Comparison of ENCODE assay signal across 8 mouse cellular contexts in the genomic region with DNA sequence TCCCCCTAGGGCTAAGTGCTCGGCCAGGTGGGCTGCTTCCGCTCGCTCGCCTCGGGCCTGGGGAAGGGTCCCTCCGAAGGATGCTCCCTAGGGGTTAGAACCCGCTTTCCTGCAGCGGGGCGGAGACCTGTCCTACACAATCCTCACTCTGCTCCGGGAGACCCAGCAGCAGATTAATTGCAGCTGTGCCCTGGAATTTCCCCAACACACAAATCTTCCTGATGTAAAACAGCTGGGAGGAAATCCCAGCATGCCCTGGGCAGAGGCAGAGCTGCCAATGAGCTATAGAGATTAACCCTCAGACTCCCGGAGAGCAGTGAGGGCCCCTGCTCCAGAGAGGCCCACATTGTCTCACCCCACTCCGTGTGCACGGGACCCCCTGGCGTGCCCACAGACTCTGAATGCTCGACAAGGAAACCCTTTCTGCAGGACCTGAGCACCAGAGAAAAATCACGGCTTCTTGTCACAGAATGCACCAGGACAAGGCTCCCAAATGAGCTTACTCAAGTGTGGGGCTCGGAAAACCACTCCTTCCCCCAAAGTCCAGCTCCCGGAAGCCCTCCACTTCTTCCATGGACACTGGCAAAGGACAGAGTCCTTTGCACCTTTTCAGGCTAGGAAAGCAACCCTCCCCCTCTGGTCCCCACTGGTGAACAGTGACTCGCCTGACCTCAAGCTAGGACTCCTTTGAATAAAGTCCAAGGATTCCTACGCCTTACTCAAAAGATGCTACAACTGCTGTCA. TPM values are rescaled to one million over a fixed set of nuclear protein-coding genes. Genes with fewer than 3 reads are reported as not detected.
DNase-seq lines count a peak whose midpoint lies in the region; ATAC-seq and TF ChIP-seq lines count a peak whose summit lies in the region.

No protein-coding gene starts in this region.

- peak; percentile 8 for DNase-seq in T-cell, adult 2 months (ENCODE audit: low spot score)
- DNase-seq in embryo, embryonic 11 days, result peak; percentile 91
- peak; percentile 88 for DNase-seq in heart, adult 18-20 months
- DNase-seq in liver, postnatal 0 days, result peak; percentile 31
- DNase-seq in ovary, adult 18-20 months (ENCODE audit: low spot score), result peak; percentile 59
- no peak for DNase-seq in cerebellum, postnatal 4 days (ENCODE audit: low spot score in 2 of 2)
- DNase-seq in layer of hippocampus, adult 8-10 months (ENCODE audit: low spot score in 2 of 2), result no peak

- TF ChIP-seq EP300 in liver, postnatal 0 days (IDR thresholded peaks at IDR 0.05; ENCODE audit: low read depth), result no peak

- peak overlapping the region; percentile 50 for H3K9ac ChIP-seq in intestine, embryonic 16.5 days (ENCODE audit: low read depth, low read length)
- no peak overlapping the region for H3K9ac ChIP-seq in liver, postnatal 0 days (replicated peaks)

- peak overlapping the region; percentile 50 for H3K4me2 ChIP-seq in intestine, embryonic 16.5 days (ENCODE audit: low read depth, low read length)
- H3K4me2 ChIP-seq in liver, postnatal 0 days (ENCODE audit: low read depth, low read length), result peak overlapping the region; percentile 42

- peak; percentile 79 for ATAC-seq in intestine, embryonic 16.5 days
- ATAC-seq in liver, postnatal 0 days, result peak; percentile 22; the same call in 1 of the 2 replicates

- peaks cover 44% of the 10 kb centered on the region for H3K4me1 ChIP-seq in intestine, embryonic 16.5 days (ENCODE audit: control insufficient read depth, insufficient read depth, low read length)
- peaks cover 17% of the 10 kb centered on the region for H3K4me1 ChIP-seq in liver, postnatal 0 days (ENCODE audit: insufficient read depth)

- no peaks in the 10 kb centered on the region for H3K27me3 ChIP-seq in intestine, embryonic 16.5 days (replicated peaks; ENCODE audit: control insufficient read depth, insufficient read depth, low read length)
- H3K27me3 ChIP-seq in liver, postnatal 0 days (ENCODE audit: insufficient read depth, low read length), result no peaks in the 10 kb centered on the region

- no peaks in the 10 kb centered on the region for H3K36me3 ChIP-seq in intestine, embryonic 16.5 days (ENCODE audit: control insufficient read depth, insufficient read depth, low read length)
- no peaks in the 10 kb centered on the region for H3K36me3 ChIP-seq in liver, postnatal 0 days (replicated peaks; ENCODE audit: insufficient read depth, low read length)

- peak overlapping the region; percentile 88 for H3K27ac ChIP-seq in intestine, embryonic 16.5 days (ENCODE audit: low read length)
- peak overlapping the region; percentile 29; the same call in 1 of the 2 replicates for H3K27ac ChIP-seq in liver, postnatal 0 days (ENCODE audit: low read depth)

- 28% methylated on average over 20 of the region's 20 CpGs for WGBS in intestine, embryonic 16.5 days
- WGBS in liver, postnatal 0 days (ENCODE audit: insufficient replicate concordance), result 41% methylated on average over 20 of the region's 20 CpGs

- no peaks in the 10 kb centered on the region for H3K9me3 ChIP-seq in intestine, embryonic 16.5 days (ENCODE audit: control insufficient read depth, low read length)
- H3K9me3 ChIP-seq in liver, postnatal 0 days (ENCODE audit: low read length), result no peaks in the 10 kb centered on the region

- no peak for TF ChIP-seq CTCF in liver, postnatal 0 days (IDR thresholded peaks at IDR 0.05; ENCODE audit: low read depth)

- peak overlapping the region; percentile 33 for H3K4me3 ChIP-seq in intestine, embryonic 16.5 days (ENCODE audit: low read length)
- H3K4me3 ChIP-seq in liver, postnatal 0 days (ENCODE audit: low read depth, low read length), result no peak overlapping the region

RNA-seq across cellular contexts. Expression of a gene that starts 38.7 kb away (rescaled TPM):
- 10 to 100 TPM; 61.4 to 72.6 TPM for total RNA-seq in heart, adult 18-20 months (2021)
- polyA plus RNA-seq in intestine, embryonic 16.5 days (2015; fragmentation: Nextera tagmentation; extraction: Ambion mirVana), result 48.8 and 57.5 TPM in 2 replicates
- polyA plus RNA-seq in liver, postnatal 0 days (2015; fragmentation: Nextera tagmentation; extraction: Ambion mirVana), result 21.5 and 23.2 TPM in 2 replicates
- total RNA-seq in layer of hippocampus, adult 8-10 months (2022), result 100 to 1,000 TPM in 2 of 4 experiments, 10 to 100 TPM in 2; 92.8 to 106 (median 98.1) TPM

RNA-seq across cellular contexts. Expression of a gene that starts 57.2 kb away (rescaled TPM):
- 100 to 1,000 TPM; 199 to 208 TPM for total RNA-seq in heart, adult 18-20 months (2021)
- 41.1 and 44.0 TPM in 2 replicates for polyA plus RNA-seq in intestine, embryonic 16.5 days (2015; fragmentation: Nextera tagmentation; extraction: Ambion mirVana)
- 90.4 and 109 TPM in 2 replicates for polyA plus RNA-seq in liver, postnatal 0 days (2015; fragmentation: Nextera tagmentation; extraction: Ambion mirVana)
- 100 to 1,000 TPM in 1 of 4 experiments, 10 to 100 TPM in 3; 63.5 to 114 (median 84.2) TPM for total RNA-seq in layer of hippocampus, adult 8-10 months (2022)

RNA-seq across cellular contexts. Expression of a gene that starts 57.3 kb away (rescaled TPM):
- 10 to 100 TPM; 11.6 to 12.6 TPM for total RNA-seq in heart, adult 18-20 months (2021)
- 15.6 and 15.8 TPM in 2 replicates for polyA plus RNA-seq in intestine, embryonic 16.5 days (2015; fragmentation: Nextera tagmentation; extraction: Ambion mirVana)
- 4.0 and 5.2 TPM in 2 replicates for polyA plus RNA-seq in liver, postnatal 0 days (2015; fragmentation: Nextera tagmentation; extraction: Ambion mirVana)
- total RNA-seq in layer of hippocampus, adult 8-10 months (2022), result 10 to 100 TPM; 24.3 to 30.2 (median 26.8) TPM

Comparison
In these comparisons a context has a peak if more than half of its experiments do, and no peak if none do; other contexts are left out.
1. DNase-seq: peak in T-cell, adult 2 months (single experiment), embryo, embryonic 11 days (single experiment), heart, adult 18-20 months (2 of 2), liver, postnatal 0 days (single experiment) and ovary, adult 18-20 months (single experiment); none in cerebellum, postnatal 4 days (0 of 2) and layer of hippocampus, adult 8-10 months (0 of 2).